Mouse (Mus musculus): ENCODE results near the gene Tmeff1. TPM values are rescaled to one million over a fixed set of nuclear protein-coding genes. Genes with fewer than 3 reads are reported as not detected.

Gene Tmeff1
- polyA plus RNA-seq, 1 experiment from 2014 or later = 25.8 TPM

- Histone ChIP-seq H3K9me3 (ENCODE audit: control insufficient read depth, low read length) (no peaks in the 10 kb centered on the region), H3K27ac (ENCODE audit: low read depth, low read length) (no peak within 1 kb of the TSS), H3K27me3 (replicated peaks; ENCODE audit: control insufficient read depth, insufficient read depth, low read length) (no peaks in the 10 kb centered on the region), H3K4me3 (ENCODE audit: low read depth, low read length) (no peak within 1 kb of the TSS), H3K4me1 (replicated peaks; ENCODE audit: control insufficient read depth, insufficient read depth, low read length) (no peaks in the 10 kb centered on the region), H3K9ac (ENCODE audit: low read depth, low read length) (no peak within 1 kb of the TSS), H3K4me2 (no peak within 1 kb of the TSS), H3K36me3 (ENCODE audit: control insufficient read depth, insufficient read depth, low read length) (peaks cover 2% of the 10 kb centered on the region; the same call in 1 of the 2 replicates)
- ATAC-seq (replicated peaks; ENCODE audit: low FRiP score) (no peak), DNase-seq (ENCODE audit: low spot score) (no peak)
- 94% methylated on average over 10 of the region's 10 CpGs for WGBS
Observed at GRCm38 (mm10) chr4:48663271-48663670, 78.3 kb downstream of the Tmeff1 start, which contains the start of gene Cavin4. Gene Cavin4 (plus strand): TSS chr4:48663514.

- WGBS = 88% methylated on average over 6 of the region's 6 CpGs
- no peaks in the 10 kb centered on the region for H3K4me1 ChIP-seq (replicated peaks; ENCODE audit: control insufficient read depth, insufficient read depth, low read length)
- H3K9me3 ChIP-seq (ENCODE audit: control insufficient read depth, low read length) = no peaks in the 10 kb centered on the region
- H3K4me2 ChIP-seq = no peak overlapping the region
- DNase-seq (ENCODE audit: low spot score) = no peak
- H3K9ac ChIP-seq (ENCODE audit: low read depth, low read length) = no peak overlapping the region
- H3K27ac ChIP-seq (ENCODE audit: low read depth, low read length) = no peak overlapping the region
- ATAC-seq (replicated peaks; ENCODE audit: low FRiP score) = no peak
- H3K4me3 ChIP-seq (ENCODE audit: low read depth, low read length) = no peak overlapping the region
- H3K36me3 ChIP-seq (ENCODE audit: control insufficient read depth, insufficient read depth, low read length) = peaks cover 2% of the 10 kb centered on the region; the same call in 1 of the 2 replicates
- H3K27me3 ChIP-seq (replicated peaks; ENCODE audit: control insufficient read depth, insufficient read depth, low read length) = no peaks in the 10 kb centered on the region
Observed at GRCm38 (mm10) chr4:48664021-48664420, 79.0 kb downstream of the Tmeff1 start.

GRCm38 (mm10) chr4:48667279-48667678 is 82.3 kb downstream of the Tmeff1 start:
- H3K27me3 ChIP-seq (replicated peaks; ENCODE audit: control insufficient read depth, insufficient read depth, low read length) = no peaks in the 10 kb centered on the region
- H3K27ac ChIP-seq (ENCODE audit: low read depth, low read length) = no peak overlapping the region
- no peaks in the 10 kb centered on the region for H3K9me3 ChIP-seq (ENCODE audit: control insufficient read depth, low read length)
- H3K4me2 ChIP-seq = no peak overlapping the region
- no peak overlapping the region for H3K9ac ChIP-seq (ENCODE audit: low read depth, low read length)
- peaks cover 2% of the 10 kb centered on the region; the same call in 1 of the 2 replicates for H3K36me3 ChIP-seq (ENCODE audit: control insufficient read depth, insufficient read depth, low read length)
- ATAC-seq (replicated peaks; ENCODE audit: low FRiP score) (no peak), DNase-seq (ENCODE audit: low spot score) (no peak)
- no peaks in the 10 kb centered on the region for H3K4me1 ChIP-seq (replicated peaks; ENCODE audit: control insufficient read depth, insufficient read depth, low read length)
- no peak overlapping the region for H3K4me3 ChIP-seq (ENCODE audit: low read depth, low read length)
- 81% methylated on average over 6 of the region's 6 CpGs for WGBS

GRCm38 (mm10) chr4:48672915-48673314 is 87.9 kb downstream of the Tmeff1 start:
- Histone ChIP-seq H3K27ac (ENCODE audit: low read depth, low read length) (no peak overlapping the region), H3K4me2 (no peak overlapping the region), H3K4me1 (replicated peaks; ENCODE audit: control insufficient read depth, insufficient read depth, low read length) (no peaks in the 10 kb centered on the region), H3K9ac (ENCODE audit: low read depth, low read length) (no peak overlapping the region), H3K36me3 (ENCODE audit: control insufficient read depth, insufficient read depth, low read length) (no peaks in the 10 kb centered on the region; the same call in 1 of the 2 replicates), H3K4me3 (ENCODE audit: low read depth, low read length) (no peak overlapping the region), H3K9me3 (ENCODE audit: control insufficient read depth, low read length) (no peaks in the 10 kb centered on the region), H3K27me3 (replicated peaks; ENCODE audit: control insufficient read depth, insufficient read depth, low read length) (no peaks in the 10 kb centered on the region)
- WGBS = 90% methylated on average over 5 of the region's 5 CpGs
- ATAC-seq (replicated peaks; ENCODE audit: low FRiP score) (no peak), DNase-seq (ENCODE audit: low spot score) (no peak)

GRCm38 (mm10) chr4:48674412-48674811 is 89.4 kb downstream of the Tmeff1 start:
- no peak for ATAC-seq (replicated peaks; ENCODE audit: low FRiP score)

GRCm38 (mm10) chr4:48676570-48677185 is 91.7 kb downstream of the Tmeff1 start:
- Histone ChIP-seq H3K9ac (ENCODE audit: low read depth, low read length) (no peak overlapping the region), H3K36me3 (ENCODE audit: control insufficient read depth, insufficient read depth, low read length) (no peaks in the 10 kb centered on the region; the same call in 1 of the 2 replicates), H3K4me1 (replicated peaks; ENCODE audit: control insufficient read depth, insufficient read depth, low read length) (no peaks in the 10 kb centered on the region), H3K9me3 (ENCODE audit: control insufficient read depth, low read length) (no peaks in the 10 kb centered on the region), H3K27ac (ENCODE audit: low read depth, low read length) (no peak overlapping the region), H3K27me3 (replicated peaks; ENCODE audit: control insufficient read depth, insufficient read depth, low read length) (no peaks in the 10 kb centered on the region), H3K4me3 (ENCODE audit: low read depth, low read length) (no peak overlapping the region), H3K4me2 (no peak overlapping the region)
- 86% methylated on average over 13 of the region's 13 CpGs for WGBS
- ATAC-seq (replicated peaks; ENCODE audit: low FRiP score) (no peak), DNase-seq (ENCODE audit: low spot score) (no peak)

More at GRCm38 (mm10) chr4:48674412-48674811, 89.4 kb downstream of the Tmeff1 start:
- no peak overlapping the region for H3K27ac ChIP-seq (ENCODE audit: low read depth, low read length)
- no peak for DNase-seq (ENCODE audit: low spot score)
- no peaks in the 10 kb centered on the region for H3K27me3 ChIP-seq (replicated peaks; ENCODE audit: control insufficient read depth, insufficient read depth, low read length)
- H3K9me3 ChIP-seq (ENCODE audit: control insufficient read depth, low read length) = no peaks in the 10 kb centered on the region
- WGBS = 75% methylated on average over 7 of the region's 7 CpGs
- no peak overlapping the region for H3K4me3 ChIP-seq (ENCODE audit: low read depth, low read length)
- no peaks in the 10 kb centered on the region; the same call in 1 of the 2 replicates for H3K36me3 ChIP-seq (ENCODE audit: control insufficient read depth, insufficient read depth, low read length)
- no peaks in the 10 kb centered on the region for H3K4me1 ChIP-seq (replicated peaks; ENCODE audit: control insufficient read depth, insufficient read depth, low read length)
- H3K9ac ChIP-seq (ENCODE audit: low read depth, low read length) = no peak overlapping the region
- no peak overlapping the region for H3K4me2 ChIP-seq

GRCm38 (mm10) chr4:48677276-48677675 is 92.3 kb downstream of the Tmeff1 start:
- WGBS = 94% methylated on average over 8 of the region's 8 CpGs
- no peak overlapping the region for H3K27ac ChIP-seq (ENCODE audit: low read depth, low read length)
- H3K36me3 ChIP-seq (ENCODE audit: control insufficient read depth, insufficient read depth, low read length) = no peaks in the 10 kb centered on the region; the same call in 1 of the 2 replicates
- H3K4me2 ChIP-seq = no peak overlapping the region
- no peak overlapping the region for H3K9ac ChIP-seq (ENCODE audit: low read depth, low read length)
- H3K4me1 ChIP-seq (replicated peaks; ENCODE audit: control insufficient read depth, insufficient read depth, low read length) = no peaks in the 10 kb centered on the region
- no peaks in the 10 kb centered on the region for H3K27me3 ChIP-seq (replicated peaks; ENCODE audit: control insufficient read depth, insufficient read depth, low read length)
- no peak overlapping the region for H3K4me3 ChIP-seq (ENCODE audit: low read depth, low read length)
- H3K9me3 ChIP-seq (ENCODE audit: control insufficient read depth, low read length) = no peaks in the 10 kb centered on the region
- ATAC-seq (replicated peaks; ENCODE audit: low FRiP score) (no peak), DNase-seq (ENCODE audit: low spot score) (no peak)

GRCm38 (mm10) chr4:48677812-48678211 is 92.8 kb downstream of the Tmeff1 start:
- no peaks in the 10 kb centered on the region; the same call in 1 of the 2 replicates for H3K36me3 ChIP-seq (ENCODE audit: control insufficient read depth, insufficient read depth, low read length)
- no peak overlapping the region for H3K9ac ChIP-seq (ENCODE audit: low read depth, low read length)
- H3K4me3 ChIP-seq (ENCODE audit: low read depth, low read length) = no peak overlapping the region
- ATAC-seq (replicated peaks; ENCODE audit: low FRiP score) (no peak), DNase-seq (ENCODE audit: low spot score) (no peak)
- no peak overlapping the region for H3K4me2 ChIP-seq
- H3K4me1 ChIP-seq (replicated peaks; ENCODE audit: control insufficient read depth, insufficient read depth, low read length) = no peaks in the 10 kb centered on the region
- 69% methylated on average over 2 of the region's 2 CpGs for WGBS
- H3K27ac ChIP-seq (ENCODE audit: low read depth, low read length) = no peak overlapping the region
- H3K27me3 ChIP-seq (replicated peaks; ENCODE audit: control insufficient read depth, insufficient read depth, low read length) = no peaks in the 10 kb centered on the region
- no peaks in the 10 kb centered on the region for H3K9me3 ChIP-seq (ENCODE audit: control insufficient read depth, low read length)

GRCm38 (mm10) chr4:48678793-48679192 is 93.8 kb downstream of the Tmeff1 start:
- Histone ChIP-seq H3K27ac (ENCODE audit: low read depth, low read length) (no peak overlapping the region), H3K27me3 (replicated peaks; ENCODE audit: control insufficient read depth, insufficient read depth, low read length) (no peaks in the 10 kb centered on the region), H3K36me3 (ENCODE audit: control insufficient read depth, insufficient read depth, low read length) (no peaks in the 10 kb centered on the region; the same call in 1 of the 2 replicates), H3K4me3 (ENCODE audit: low read depth, low read length) (no peak overlapping the region), H3K9me3 (ENCODE audit: control insufficient read depth, low read length) (no peaks in the 10 kb centered on the region), H3K9ac (ENCODE audit: low read depth, low read length) (no peak overlapping the region), H3K4me2 (no peak overlapping the region), H3K4me1 (replicated peaks; ENCODE audit: control insufficient read depth, insufficient read depth, low read length) (no peaks in the 10 kb centered on the region)
- DNase-seq (ENCODE audit: low spot score) (no peak), ATAC-seq (replicated peaks; ENCODE audit: low FRiP score) (no peak)
- 93% methylated on average over 9 of the region's 9 CpGs for WGBS

All from liver, embryonic 11.5 days (tissue).